Mouse (Mus musculus) layer of hippocampus, adult 9-10 months (tissue): ENCODE results near the gene Cflar.

Experiments used
- DNase-seq: peaks from one replicate; pipeline ENCODE4 v3.0.0; 2022; ENCODE audit warnings: low spot score

Cflar gene

DNA sequence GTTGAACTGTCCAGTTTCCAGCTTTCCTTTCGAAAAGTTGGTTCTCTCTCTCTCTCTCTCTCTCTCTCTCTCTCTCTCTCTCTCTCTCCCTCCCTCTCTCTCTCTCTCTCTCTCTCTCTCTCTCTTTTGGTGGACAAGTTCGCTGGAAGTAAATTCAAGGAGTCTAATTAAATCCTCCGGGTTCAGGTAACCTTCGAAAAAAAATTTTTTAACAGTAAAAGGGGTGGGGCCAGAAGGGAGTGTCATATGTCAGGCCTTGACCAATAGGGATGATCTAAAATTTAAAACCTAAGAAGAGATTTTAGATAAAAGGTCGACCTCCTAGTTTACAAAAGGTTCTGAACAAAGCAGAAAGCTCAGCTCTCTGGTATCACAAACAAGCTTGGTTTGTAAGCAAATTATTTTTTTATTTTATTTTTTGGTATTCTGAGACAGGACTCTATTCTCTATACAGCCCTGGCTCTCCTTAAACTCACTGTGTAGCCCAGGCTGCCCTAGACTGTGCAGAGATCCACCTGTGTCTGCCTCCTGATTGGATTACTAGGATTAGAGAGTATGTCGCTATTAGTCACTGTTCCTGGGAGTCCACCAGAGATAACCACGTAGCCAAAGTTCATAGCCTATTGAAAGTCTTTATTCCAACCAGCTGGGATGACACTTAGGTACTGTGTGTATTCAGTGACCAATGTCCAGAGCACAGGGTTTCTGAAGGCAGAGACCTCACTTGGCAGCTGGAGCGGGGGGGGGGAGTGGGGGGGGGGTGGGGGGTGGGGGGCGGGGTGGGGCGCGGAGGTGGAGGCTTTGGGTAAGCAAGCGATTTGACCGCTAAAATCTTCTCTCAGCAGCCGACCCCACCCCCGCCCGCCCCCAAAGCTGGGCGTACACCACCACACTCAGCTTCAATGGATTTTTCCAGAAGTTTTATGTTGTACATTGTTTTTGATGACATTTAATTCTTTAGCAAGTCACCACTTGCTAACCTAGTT, 1.1 kb downstream of the Cflar start:
- no peak for DNase-seq

DNA sequence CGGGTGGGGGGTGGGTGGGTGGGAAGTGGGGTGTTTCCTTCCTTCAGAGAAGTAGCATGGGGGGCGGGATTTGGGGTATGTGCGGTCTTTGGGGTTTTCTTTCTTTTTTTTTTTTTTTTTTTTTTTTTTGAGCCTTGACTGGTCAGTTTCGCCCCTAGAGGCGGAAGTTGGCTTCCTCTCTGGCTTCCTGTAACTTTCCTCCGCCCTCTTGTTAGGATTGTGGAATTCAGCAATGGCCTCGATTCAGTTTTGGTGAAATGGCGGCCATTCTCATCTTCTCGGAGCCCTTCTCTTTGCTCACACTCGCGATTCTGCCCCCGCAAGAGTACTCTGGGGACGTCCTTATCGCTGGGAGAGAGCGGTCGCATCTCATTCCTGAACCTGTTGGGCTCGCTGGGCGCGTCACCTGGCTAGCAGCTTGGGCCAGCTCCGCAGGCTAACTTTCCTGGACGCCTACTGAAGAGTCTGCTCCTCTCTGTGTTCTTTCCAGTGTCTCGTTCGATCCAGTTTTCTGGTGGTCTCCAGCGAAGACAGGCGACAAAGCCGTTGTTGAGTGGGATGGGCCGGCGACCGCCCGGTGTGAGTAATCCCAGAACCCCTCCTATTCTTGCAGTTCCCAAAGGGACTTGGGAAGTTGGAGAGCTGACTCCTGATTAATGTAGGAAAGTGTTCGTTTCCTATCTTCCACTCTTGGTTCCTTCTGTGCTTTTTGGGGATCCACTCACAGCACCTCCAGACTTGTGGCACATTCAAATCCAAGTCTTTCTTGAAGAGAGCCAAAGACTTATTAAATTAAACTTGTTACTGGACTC, 2.0 kb downstream of the Cflar start:
- DNase-seq: no peak

DNA sequence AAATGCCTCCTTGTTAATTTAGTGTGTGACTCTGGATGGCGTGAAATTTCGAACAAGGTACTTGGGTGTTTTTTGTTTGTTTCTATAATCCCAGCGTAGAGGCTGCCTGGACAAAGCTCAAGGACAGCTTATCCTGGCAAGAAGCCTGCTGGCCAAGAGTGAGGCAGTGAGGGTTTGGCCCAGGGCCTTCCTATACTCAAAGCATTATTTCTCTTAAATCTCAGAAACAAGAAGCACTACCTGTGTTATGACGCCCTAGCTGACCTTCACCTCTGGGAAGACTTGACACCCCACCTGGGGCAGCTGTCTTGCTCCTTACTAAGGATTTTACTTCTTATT, 2.6 kb downstream of the Cflar start:
- DNase-seq: no peak

DNA sequence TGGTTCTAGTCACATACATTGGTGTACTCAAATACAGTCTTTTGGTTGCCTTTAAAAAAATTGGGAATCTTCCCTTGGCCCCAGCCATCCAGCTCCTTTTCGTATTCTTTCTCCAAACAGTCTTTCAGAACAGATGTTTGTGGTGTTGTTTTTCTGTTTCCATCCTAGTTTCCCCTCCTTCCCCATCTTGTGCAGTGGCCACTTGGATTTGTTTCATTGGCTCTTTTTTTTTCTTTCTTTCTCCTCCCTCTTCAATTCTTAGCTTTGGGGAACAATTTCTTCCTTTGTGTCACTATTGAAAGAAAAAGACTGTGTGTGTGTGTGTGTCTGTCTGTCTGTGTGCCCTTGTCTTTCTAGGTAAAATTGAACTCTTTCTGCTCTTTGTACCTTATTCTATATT, 3.1 kb downstream of the Cflar start:
- DNase-seq: no peak

DNA sequence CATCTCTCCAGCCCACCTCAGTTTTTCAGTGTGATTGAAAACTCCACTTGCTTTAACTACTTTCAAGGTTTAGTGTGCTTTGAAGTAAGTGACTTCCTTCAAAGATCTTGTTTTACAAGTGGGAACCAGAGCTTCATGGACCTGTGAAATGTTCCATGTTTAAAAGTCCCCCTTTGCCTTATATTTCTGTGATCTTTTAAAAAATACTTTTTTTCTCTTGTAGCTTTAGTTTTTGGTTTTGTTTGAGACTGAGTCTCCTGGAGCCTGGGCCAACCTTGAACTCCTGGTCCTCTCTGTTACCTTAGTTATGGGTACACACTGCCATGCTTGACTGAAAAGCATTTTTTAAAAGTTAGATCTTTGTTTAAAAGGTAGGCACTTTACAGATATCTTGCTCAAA, 4.2 kb downstream of the Cflar start:
- DNase-seq: no peak

DNA sequence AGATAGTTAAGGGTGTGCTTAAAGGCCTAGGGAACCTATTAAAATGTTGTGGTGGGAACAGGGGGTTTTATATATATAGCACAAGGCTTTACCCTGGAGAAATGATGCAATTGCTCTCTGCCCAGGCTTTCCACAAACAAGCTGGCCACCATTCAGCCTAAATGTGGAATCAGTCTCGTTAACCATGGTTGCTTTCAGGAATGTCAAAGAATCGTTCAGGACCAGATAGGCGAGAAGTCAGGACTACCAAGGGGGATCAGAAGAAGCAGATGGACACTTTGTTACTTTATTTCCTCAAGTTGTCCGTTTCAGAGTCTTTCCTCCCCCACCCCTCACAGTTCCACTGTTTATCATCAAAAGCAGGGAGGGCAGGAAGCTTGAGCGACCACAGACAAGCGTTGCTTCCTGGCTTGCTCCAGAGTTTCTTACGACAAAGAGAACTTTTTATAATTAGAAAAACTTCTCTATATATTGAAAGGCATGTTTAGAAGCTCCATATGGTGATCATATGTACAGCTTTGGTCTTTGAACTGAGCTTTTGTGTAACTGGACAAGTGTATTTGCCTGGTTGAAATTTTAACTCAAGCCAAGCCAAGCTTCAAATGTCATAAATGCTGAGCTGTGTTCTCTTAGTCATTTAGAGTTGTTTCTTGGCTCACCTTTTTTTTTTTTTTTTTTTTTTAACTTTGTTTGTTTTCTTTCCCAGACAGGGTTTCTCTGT, 5.0 kb downstream of the Cflar start:
- no peak for DNase-seq

DNA sequence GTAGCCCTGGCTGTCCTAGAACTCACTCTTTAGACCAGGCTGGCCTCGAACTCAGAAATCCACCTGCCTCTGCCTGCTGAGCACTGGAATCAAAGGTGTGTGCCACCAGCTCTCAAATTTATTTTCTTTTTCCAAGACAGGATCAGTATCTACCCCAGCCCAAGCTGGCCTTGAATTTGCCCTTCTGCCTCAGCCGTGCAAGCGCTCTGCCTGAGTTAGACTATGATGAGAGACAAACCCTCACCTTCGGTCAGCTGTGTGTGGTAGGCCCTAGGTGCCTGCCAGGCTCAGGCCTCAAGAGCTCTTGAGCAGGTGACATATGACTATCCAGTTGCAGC, 5.5 kb downstream of the Cflar start:
- DNase-seq: no peak

DNA sequence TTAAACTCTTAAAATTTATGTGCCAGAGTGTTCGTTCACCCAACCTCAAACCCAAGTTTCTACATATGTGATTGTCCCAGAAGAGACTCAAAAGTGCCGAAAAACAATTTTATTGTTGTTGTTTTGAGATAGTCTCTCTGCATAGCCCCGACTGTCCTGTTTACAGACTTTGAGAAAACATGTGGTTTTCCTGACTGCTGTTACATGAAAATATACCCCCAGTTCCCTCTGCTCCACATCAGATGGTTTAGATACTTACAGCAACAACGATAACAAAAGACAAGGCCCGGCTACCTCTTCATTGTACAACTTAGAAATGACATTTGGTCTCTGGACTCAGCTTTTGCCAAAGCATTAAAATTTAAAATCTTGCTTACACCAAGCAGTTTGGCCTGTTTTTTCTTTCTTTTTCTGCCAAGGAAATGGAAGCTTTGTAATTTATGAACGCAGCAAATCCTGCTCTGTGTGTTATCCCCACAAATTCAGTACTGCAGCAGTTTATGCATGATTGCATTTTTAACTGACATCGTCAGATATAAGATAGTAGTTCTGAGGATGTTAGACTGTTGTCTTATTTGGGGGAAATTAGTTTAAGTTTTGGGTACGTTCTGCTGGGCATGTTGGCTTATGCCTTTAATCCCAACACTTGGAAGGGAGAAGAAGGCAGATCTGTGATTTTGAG, 6.4 kb downstream of the Cflar start:
- no peak for DNase-seq

DNA sequence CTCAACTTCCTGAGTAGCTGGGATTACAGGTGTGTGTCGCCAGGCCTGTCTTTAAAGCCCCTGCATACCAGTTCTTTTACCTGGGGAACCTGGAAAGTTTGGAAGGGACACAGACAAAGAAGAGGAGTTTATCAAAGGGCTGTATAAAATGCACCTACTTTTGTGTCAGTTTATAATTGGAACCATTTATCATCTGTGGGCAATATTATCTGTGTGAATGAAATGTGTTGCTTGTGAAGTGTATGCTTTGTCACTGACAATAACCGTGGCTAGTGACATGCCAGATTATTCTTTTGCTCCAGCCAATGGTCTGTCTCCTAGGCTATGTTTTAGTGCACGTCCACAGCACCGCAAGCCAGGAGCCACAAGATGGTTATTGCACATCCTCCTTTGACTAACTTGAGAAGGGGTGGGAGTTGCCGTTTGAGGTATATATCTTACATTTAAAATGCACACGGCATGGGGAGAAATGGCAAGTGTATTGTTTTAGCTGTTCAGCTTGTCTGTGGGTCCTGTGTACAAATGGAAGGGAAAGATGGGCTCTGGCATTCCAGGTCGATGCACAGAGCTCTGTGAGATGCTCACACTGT, 8.1 kb downstream of the Cflar start:
- no peak for DNase-seq

DNA sequence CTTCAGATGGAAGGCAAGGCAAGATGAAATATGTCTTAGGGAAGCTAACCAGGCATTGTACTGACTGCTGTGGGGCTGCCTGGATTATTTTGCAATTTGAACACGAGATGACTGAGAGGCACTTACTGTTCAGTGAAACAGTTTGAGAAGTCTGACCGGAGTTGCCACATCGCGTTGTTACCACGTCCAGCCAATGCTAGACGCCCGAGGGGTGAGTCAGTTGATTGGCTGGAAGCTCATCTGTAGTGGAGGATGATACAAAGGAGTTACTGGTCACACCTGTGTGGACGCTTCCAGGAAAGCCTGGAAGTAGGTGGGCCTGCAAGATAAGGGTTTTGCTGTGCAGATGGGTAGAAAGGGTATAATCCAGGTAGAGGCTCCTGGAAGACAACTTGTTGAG, 8.8 kb downstream of the Cflar start:
- no peak for DNase-seq

DNA sequence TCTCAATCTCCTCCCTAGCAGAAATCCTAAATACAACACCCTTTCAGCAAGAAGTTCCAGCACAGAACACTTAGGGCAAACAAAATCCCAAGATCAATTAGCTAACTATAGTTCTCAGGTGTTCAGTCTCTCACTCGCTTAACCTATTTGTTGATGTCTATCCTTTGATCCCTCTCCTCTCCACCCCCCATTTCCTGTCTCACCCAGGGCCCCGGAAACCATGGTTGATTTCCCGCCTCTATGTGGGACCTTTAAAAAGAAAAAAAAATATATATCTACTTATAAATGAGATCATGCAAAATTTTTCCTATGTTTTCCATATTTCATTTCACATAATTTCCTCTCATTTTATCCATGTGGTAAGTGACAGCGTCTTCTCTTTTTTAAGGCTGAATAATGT, 9.7 kb downstream of the Cflar start:
- DNase-seq: no peak

DNA sequence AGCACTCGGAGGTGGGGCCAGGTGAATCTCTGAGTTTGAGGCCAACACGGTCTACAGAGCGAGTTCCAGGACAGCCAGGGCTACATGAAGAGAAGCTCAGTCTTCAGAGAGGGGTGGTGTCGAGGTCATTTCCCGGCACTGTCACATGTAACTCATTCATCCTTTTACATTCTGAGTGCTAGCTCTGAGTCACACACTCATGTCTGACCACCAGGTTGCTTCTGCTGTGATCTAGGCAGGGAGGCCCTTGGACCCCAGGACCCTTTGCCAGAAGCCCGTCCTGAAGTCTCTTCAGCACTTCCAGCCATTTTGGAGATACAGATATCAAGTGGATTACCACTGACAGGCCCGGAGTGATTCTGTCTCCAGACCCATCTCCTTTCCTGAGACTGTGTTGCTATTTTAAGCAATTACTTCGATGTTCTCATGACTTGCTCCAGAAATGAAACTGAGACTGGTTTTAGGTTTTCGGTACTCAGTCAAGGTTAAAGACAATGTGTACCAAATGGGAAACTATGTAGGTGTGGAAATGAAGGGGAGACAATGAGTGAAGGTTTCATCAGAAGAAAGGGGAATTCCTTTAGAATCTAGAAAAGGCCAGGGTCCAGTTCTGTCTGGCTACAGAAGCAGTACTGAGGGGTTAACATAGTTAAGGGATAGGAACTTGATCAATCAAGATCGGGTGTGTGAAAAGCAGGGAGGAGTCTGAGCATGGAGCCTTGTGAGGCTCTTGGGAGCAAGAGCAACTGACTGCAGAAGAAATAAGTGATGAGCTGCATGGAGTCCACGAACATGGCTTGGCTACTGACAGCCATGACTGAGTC, 11.0 kb downstream of the Cflar start:
- no peak for DNase-seq

DNA sequence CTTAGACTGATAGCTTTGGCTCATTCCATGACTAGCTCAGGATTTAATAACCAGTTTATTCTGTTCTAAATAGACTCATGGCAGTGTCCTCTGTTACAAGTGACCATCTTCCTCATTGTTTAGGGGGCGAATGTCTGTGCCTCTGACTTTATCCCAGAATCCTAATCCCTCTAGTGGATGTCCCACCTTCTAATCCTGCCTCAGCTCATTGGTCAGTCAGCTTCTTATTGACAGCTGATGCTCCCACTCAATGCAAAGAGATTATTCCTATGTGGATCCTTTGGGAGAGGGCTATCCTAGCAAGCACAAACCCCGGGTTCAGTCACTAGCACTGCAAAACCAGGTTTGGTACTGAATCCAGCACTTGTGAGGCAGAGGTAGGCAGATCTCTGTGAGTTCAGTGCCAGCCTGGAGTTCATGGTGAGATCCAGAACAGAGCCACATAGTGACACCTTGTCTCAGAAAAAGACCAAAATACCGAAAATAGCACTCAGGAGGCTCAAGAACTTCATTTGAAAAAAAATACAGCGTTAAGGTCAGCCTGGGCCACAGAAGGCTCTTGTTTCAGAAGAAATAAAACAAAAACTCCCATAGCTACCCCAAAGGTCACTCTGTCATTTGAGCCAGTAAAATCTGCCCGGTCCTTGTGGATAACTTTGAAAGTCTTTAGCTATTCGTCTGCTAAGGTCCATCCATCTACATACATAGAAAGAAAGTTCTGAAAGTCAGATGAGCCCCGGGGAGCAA, 11.9 kb downstream of the Cflar start:
- no peak for DNase-seq

DNA sequence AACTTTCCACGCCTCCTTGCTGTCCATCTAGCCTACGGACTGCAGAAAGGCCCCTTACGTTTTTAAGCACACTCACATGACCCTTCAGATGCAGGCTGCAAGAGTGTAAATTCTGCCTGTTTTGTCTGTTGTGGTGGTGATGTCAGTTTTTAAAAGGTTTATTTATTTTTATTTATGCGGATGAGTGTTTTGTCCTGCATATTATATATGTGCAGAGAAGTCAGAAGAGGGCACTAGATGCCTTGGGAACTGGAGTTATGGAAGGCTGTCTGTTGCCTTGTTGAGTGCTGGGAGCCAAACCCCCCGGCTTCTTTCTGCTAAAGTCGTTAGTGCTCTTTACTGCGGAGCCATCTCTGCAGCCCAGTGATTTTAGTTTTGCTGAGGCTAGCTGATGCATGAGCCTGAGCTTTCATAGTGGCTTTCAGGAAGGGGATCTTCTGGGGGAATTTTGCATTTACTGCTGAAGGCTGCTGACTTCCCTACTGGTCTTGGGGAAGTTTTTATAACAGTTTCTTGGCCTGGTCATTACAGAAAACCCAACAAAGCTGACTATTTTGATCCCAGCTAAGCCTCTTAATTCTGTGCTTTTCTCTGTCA, 12.6 kb downstream of the Cflar start:
- no peak for DNase-seq

DNA sequence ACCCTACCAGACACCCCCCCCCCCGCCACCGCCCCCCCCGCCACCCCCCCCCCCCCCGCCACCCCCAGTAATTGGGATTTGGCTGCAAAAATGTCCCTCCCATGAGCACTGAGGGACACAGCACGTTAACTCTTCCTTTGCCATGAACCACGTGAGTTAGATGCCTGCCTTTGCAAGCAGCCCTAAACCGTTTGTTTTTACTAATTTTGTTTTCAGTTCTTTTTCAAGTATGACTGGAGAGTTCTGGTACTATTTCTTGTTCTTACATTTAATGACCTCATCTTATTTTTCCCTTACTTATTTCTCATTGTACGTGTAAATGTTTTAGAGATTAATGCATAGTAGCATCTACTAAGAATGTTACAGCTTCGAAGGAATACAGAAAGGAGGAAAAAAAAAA, 13.2 kb downstream of the Cflar start:
- DNase-seq: no peak

DNA sequence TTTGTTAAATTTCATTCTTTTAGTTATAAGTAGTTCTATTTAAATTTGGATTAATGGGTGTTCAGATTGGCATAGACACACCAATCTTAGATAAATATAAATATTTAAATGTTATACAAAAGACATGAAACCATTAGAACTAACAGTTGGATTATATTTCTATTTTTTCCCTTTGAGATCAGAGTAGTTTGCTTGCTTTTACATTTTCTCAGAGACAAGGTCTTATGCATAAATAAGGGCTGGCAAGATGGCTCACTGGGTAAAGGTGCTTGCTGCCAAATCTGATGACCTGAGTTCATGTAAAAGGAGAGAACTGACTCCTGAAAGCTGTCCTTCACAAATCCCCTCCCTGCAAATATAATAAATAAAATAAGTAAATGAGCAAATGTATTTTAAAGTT, 13.8 kb downstream of the Cflar start:
- DNase-seq: no peak

DNA sequence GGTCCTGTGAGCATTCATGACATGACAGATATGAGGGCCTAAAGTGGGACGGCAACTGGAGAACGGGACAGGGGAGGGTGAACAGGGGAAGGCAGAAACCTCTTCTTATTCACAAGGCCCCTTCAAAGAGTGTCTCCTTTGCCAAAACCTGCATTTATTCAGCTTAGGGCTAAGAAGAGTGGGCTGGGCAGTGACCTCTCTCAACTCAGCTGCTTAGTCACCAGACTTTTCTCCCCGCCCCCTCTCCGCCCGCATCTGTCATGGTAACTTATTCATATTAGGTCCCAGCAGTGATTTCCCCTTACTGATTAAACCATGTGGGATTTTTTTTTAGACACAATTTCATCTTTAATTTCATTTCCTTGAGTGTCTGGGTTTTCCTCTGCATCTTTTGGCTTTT, 14.5 kb downstream of the Cflar start:
- no peak for DNase-seq

DNA sequence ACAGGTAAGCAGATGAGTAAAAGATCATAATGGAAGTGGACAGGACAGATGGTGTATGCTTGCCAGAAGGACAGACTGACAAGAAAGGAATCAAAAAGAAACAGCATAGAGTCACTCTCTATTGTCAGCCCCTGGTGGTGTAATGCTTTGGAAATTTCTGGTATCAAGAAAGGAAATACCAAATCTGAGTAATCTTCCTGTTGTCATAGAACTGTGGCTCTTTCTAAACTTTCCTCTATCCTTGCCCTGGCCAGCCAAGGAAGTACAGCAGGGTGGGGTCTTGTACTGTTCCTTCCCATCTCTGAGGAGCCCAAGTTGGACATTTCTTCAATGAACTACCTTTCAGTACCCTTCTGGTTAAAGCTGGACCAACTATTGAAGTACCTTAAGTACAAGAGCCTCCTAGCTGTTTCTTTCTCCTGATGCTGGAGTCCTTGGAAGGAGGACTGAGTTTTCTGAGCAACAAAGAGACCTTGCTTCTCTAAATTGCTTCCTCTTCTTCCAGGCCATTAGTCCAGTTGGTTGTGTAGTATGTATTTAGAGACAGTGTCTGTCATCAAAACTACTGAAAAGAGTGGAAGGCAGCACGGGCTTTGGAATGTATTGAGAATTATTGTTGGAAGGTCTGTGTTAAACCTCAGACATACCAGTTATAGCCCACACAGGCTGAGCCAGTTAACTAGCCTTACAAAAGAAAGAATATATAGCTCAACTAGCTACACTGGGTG, 15.9 kb downstream of the Cflar start:
- DNase-seq: no peak
